Mouse (Mus musculus) heart, postnatal 0 days (tissue): ENCODE results near the gene Degs2. TPM values are rescaled to one million over a fixed set of nuclear protein-coding genes. Genes with fewer than 3 reads are reported as not detected.

Experiments used
- ATAC-seq: fragments of 200-750 bp; cut with Nextera tagmentation; 2 replicates; pipeline ENCODE4 v1.8.0; 2017; ENCODE audit warnings: low read depth, moderate number of reproducible peaks, moderate library complexity; ENCODE audit not compliant: insufficient read depth
- DNase-seq: peaks from one replicate; pipeline ENCODE4 v3.0.0-alpha.2; 2016; ENCODE audit warnings: low spot score
- H3K27ac ChIP-seq: fragments of 300-500 bp; sonication (generic); 2 replicates; pipeline ENCODE4 v1.5.1; 2014; ENCODE audit warnings: low read depth, mild to moderate bottlenecking
- H3K27me3 ChIP-seq: fragments of 300-500 bp; sonication (generic); 2 replicates; pipeline ENCODE4 v1.6.1; 2014; ENCODE audit warnings: low read length, mixed read lengths; ENCODE audit not compliant: control insufficient read depth, insufficient read depth
- H3K36me3 ChIP-seq: fragments of 300-500 bp; sonication (generic); replicated peaks from 2 replicates; pipeline ENCODE4 v1.6.1; 2014; ENCODE audit warnings: low read length, mixed read lengths; ENCODE audit not compliant: control insufficient read depth, insufficient read depth
- H3K4me1 ChIP-seq: fragments of 300-500 bp; sonication (generic); 2 replicates; pipeline ENCODE4 v1.6.1; 2014; ENCODE audit warnings: antibody characterized with exemption; ENCODE audit not compliant: control insufficient read depth, insufficient read depth
- H3K4me2 ChIP-seq: fragments of 300-500 bp; sonication (generic); 2 replicates; pipeline ENCODE4 v1.6.1; 2014; ENCODE audit warnings: low read depth, mild to moderate bottlenecking, low read length, moderate library complexity
- H3K4me3 ChIP-seq: fragments of 300-500 bp; sonication (generic); 2 replicates; pipeline ENCODE4 v1.5.1; 2014; ENCODE audit warnings: low read depth, low read length
- H3K9ac ChIP-seq: fragments of 300-500 bp; sonication (generic); replicated peaks from 2 replicates; pipeline ENCODE4 v1.6.1; 2014; ENCODE audit warnings: low read depth, low read length, mixed read lengths
- H3K9me3 ChIP-seq: fragments of 300-500 bp; sonication (generic); replicated peaks from 2 replicates; pipeline ENCODE4 v1.6.1; 2016; ENCODE audit warnings: low read length; ENCODE audit not compliant: control insufficient read depth
- CTCF ChIP-seq: IDR thresholded peaks from 2 replicates; pipeline ENCODE4 v1.5.1; 2016; ENCODE audit warnings: antibody characterized with exemption, control low read depth, low read depth
- EP300 ChIP-seq: IDR thresholded peaks from 2 replicates; pipeline ENCODE4 v1.6.1; 2016; ENCODE audit warnings: antibody characterized with exemption, low read depth
- WGBS: fragments of 180-500 bp; shearing (Covaris S2); extraction: QIAGEN DNeasy Blood & Tissue Kit; methylation state at CpG from one replicate; pipeline ENCODE4 v1.1.7; 2014; 5-methylcytosine and 5-hydroxymethylcytosine counted together
- polyA plus RNA-seq: library from polyadenylated mRNA; unstranded; fragments of >200 nt; fragmentation: Nextera tagmentation; extraction: Ambion mirVana; gene quantifications from 2 replicates; pipeline ENCODE4 v1.2.1, GENCODE M21; 2015
- total RNA-seq: library from RNA; depleted of rRNA; stranded (reverse); fragments of >200 nt; gene quantifications from 2 replicates; pipeline ENCODE4 v1.2.3, GENCODE M21; 2014; ENCODE audit warnings: low replicate concordance

The Degs2 gene
- total and polyA plus RNA-seq, 2 experiments from 2014 or later = 0.12 to 2.3 TPM

DNA sequence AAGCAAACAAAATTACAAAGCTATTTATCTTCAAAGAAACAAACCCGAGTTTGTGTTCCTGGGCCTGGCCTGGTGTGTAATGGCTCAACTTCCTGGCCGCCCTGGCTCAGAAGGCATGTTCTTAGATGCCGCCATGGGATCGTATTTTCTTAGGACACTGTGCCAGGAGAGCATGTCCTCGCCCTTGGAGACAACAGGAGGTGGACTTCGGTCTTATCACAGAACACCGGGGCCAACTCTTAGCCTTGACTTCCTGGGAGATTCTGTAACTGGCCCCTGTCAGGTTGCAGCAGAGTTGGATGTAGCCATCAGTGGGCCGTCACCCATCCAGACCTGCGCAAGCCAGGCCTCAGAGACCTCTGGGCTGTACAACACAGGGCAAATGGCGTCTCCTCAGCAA is 2.5 kb downstream of the Degs2 start:
- TF ChIP-seq CTCF = no peak
- no peak for TF ChIP-seq EP300
- Histone ChIP-seq H3K36me3 (no peaks in the 10 kb centered on the region), H3K9me3 (no peaks in the 10 kb centered on the region), H3K27me3 (peaks cover 31% of the 10 kb centered on the region), H3K4me1 (peaks cover 16% of the 10 kb centered on the region), H3K4me3 (no peak overlapping the region), H3K4me2 (no peak overlapping the region), H3K27ac (no peak overlapping the region), H3K9ac (no peak overlapping the region)
- DNase-seq (no peak), ATAC-seq (no peak)
- 66% methylated on average over 10 of the region's 10 CpGs for WGBS

DNA sequence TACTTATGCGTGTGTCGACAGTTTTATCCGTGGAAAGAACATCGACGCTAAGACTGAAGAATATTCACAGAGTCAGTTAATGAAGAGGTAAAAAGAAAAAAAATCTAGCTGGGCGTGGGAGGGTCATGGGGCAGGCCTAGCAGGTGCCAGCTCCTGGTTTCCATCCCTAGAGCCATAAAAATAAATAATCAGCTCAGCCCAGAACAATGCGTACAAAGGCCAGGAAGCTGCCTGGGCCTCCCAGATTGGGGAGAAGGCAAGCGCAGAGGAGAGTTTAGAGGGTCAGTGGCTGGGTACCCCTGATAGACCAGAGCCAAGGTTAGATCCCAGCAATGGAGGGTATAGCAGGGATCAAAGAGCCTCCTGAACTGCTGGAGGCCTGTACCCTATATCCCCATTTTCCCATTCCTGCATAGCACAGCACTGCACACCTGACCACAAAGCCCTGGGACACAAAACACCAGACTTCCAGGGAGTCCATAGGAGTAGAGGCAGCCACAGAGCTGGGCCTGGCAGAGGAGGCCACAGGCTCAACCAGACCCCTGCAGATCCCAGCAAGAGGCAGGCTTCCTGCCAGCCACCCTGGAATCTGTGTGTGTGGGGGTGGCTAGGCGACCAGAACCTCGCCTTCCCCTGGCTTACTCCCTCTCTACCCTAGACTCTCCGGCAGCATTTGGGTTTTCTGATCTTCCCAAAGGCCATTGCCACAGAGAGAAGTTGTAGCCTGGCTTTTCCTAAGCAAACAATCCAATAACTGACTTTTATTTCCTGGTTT is 3.2 kb downstream of the Degs2 start:
- H3K4me3 ChIP-seq = no peak overlapping the region
- peak; percentile 30; the same call in 1 of the 2 replicates for ATAC-seq
- 66% methylated on average over 11 of the region's 11 CpGs for WGBS
- no peaks in the 10 kb centered on the region for H3K9me3 ChIP-seq
- H3K9ac ChIP-seq = no peak overlapping the region; the same call in 1 of the 2 replicates
- peaks cover 16% of the 10 kb centered on the region for H3K4me1 ChIP-seq
- H3K27me3 ChIP-seq = peaks cover 28% of the 10 kb centered on the region
- peak overlapping the region; percentile 18; the same call in 1 of the 2 replicates for H3K27ac ChIP-seq
- TF ChIP-seq EP300 = no peak
- no peak for TF ChIP-seq CTCF
- no peak overlapping the region for H3K4me2 ChIP-seq
- no peak for DNase-seq
- no peaks in the 10 kb centered on the region for H3K36me3 ChIP-seq

DNA sequence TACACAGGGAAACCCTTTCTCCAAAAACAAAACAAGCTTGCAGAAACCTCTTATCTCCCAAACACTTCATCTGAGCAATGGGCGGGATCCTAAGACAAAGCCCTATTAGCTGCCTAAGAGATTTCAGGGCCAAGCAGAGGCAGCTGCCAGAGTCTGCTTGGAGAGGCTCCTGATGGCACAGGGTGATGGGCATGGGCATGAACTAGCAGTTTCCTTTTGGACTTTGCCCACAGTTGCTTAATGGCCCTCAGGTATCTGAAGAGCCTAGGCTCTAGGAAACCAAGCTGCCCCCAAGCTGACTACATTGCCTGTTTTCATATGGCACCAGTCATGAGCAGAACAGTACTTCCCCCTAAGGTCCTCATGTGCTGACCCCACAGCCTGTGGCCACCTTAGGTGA is 7.9 kb downstream of the Degs2 start:
- Histone ChIP-seq H3K36me3 (no peaks in the 10 kb centered on the region; the same call in 1 of the 2 replicates), H3K4me1 (0 out of 2 replicates have a peak, but pooled peaks cover 7% of the 10 kb centered on the region), H3K9me3 (no peaks in the 10 kb centered on the region), H3K9ac (no peak overlapping the region), H3K4me2 (no peak overlapping the region), H3K27me3 (no peaks in the 10 kb centered on the region), H3K4me3 (no peak overlapping the region), H3K27ac (no peak overlapping the region)
- TF ChIP-seq CTCF (no peak), EP300 (no peak)
- ATAC-seq (no peak), DNase-seq (no peak)
- WGBS = 56% methylated on average over 1 of the region's 1 CpGs

DNA sequence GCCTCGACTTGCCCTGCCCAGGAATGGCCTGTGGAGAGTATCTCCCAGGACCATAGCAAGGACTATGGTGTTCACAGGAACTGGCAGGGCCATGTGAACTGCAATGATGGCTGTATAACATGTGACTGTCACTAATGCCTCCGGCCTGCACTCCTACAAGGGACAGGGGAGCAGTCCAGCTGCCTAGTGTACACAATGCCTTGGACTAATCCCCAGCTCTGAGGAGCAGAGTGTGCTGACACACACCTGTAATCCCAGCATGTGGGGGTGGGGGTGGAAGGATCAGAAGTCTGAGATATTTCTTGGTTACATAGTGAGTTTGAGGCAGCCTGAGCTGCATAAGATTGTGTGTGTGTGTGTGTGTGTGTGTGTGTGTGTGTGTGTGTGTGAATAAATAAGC is 8.5 kb downstream of the Degs2 start:
- Histone ChIP-seq H3K4me2 (no peak overlapping the region), H3K27me3 (no peaks in the 10 kb centered on the region), H3K4me1 (peaks cover 4% of the 10 kb centered on the region; the same call in 1 of the 2 replicates), H3K9ac (no peak overlapping the region), H3K36me3 (no peaks in the 10 kb centered on the region; the same call in 1 of the 2 replicates), H3K27ac (no peak overlapping the region), H3K4me3 (no peak overlapping the region), H3K9me3 (no peaks in the 10 kb centered on the region)
- no peak for TF ChIP-seq CTCF
- TF ChIP-seq EP300 = no peak
- ATAC-seq (no peak), DNase-seq (no peak)
- 59% methylated on average over 2 of the region's 2 CpGs for WGBS

DNA sequence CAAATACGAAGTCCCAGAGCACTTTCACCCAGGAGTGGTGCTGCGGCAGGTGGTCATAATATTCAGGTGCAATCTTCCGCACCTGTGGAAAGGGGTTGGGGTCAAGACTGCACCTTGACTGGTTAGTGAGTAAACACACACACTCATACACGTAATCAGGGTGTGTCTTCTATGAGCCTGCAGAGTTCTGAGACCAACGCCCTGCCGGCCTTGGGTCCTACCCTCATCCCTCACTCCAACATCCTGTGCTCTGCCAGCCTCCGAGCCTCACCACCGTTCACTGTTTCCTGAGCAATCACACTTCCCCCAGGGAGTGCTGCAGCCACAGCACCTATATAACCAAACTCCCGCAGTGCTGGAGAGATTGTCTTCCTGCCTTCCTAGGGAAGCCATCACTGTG is 11.6 kb downstream of the Degs2 start:
- ATAC-seq (no peak), DNase-seq (no peak)
- no peak overlapping the region for H3K4me2 ChIP-seq
- H3K9me3 ChIP-seq = no peaks in the 10 kb centered on the region
- H3K36me3 ChIP-seq = peaks cover 11% of the 10 kb centered on the region; the same call in 1 of the 2 replicates
- H3K4me3 ChIP-seq = no peak overlapping the region
- no peak overlapping the region for H3K27ac ChIP-seq
- H3K4me1 ChIP-seq = peaks cover 5% of the 10 kb centered on the region
- no peaks in the 10 kb centered on the region for H3K27me3 ChIP-seq
- TF ChIP-seq CTCF = no peak
- TF ChIP-seq EP300 = no peak
- 68% methylated on average over 9 of the region's 9 CpGs for WGBS
- H3K9ac ChIP-seq = no peak overlapping the region

DNA sequence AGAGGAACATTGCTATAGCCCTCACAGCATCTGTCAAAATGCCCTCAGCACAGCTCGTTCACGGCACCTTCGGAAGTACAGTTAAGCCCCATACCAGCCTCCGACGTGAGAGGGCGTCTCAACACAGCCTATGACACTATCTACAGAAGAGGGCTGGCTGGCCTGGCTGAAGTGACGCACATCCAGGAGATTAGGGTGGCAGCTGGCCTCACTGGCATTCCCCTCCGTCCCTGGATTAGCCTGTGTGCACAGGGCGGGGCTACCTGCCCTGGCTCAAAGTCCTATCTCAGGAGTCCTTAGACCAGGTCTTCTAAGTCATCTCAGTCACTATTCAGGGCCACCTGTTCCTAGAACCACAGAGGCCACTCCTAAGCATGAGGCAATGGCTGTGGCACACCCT is 12.9 kb downstream of the Degs2 start:
- TF ChIP-seq EP300 = no peak
- TF ChIP-seq CTCF = peak; percentile 52
- no peaks in the 10 kb centered on the region for H3K27me3 ChIP-seq
- 39% methylated on average over 9 of the region's 9 CpGs for WGBS
- H3K9me3 ChIP-seq = no peaks in the 10 kb centered on the region
- H3K27ac ChIP-seq = no peak overlapping the region
- peaks cover 19% of the 10 kb centered on the region for H3K36me3 ChIP-seq
- no peak overlapping the region for H3K9ac ChIP-seq
- DNase-seq (peak; percentile 72), ATAC-seq (peak; percentile 81)
- no peak overlapping the region for H3K4me3 ChIP-seq
- peaks cover 5% of the 10 kb centered on the region for H3K4me1 ChIP-seq
- no peak overlapping the region for H3K4me2 ChIP-seq
